Mouse (Mus musculus): ENCODE results near the gene Vav3.

DNA sequence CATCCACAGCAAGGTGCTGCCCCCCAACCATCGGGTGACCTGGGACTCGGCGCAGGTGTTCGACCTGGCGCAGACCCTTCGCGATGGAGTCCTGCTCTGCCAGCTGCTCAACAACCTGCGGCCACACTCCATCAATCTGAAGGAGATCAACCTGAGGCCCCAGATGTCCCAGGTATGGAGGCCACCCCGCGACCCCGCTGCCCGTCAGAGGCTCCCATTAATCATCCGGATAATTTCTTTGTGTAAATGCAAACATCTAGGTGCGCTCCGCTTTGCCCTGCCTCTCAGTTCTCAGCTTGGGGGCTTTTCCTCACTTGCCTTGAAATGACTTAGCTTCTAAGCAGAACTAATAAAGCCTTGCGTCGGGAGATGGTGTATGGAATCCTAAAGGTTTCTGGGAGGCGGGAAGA lies 623 bp downstream of the Vav3 start:
- TF ChIP-seq POLR2A (IDR thresholded peaks at IDR 0.05; ENCODE audit: control insufficient read depth, low read depth, low read length) (no peak), CTCF (IDR thresholded peaks at IDR 0.05; ENCODE audit: control insufficient read depth, insufficient read depth, insufficient replicate concordance, low read depth, low read length) (no peak)

Measured in testis, adult 2 months (tissue).